Comparison of ENCODE assay signal across 29 mouse cellular contexts in genomic region chr5:76411697-76412096, GRCm38 (mm10). TPM values are rescaled to one million over a fixed set of nuclear protein-coding genes. Genes with fewer than 3 reads are reported as not detected.
DNase-seq lines count a peak whose midpoint lies in the region; ATAC-seq and TF ChIP-seq lines count a peak whose summit lies in the region.
"Had no signal": no experiment of that assay in that cellular context is flagged by ENCODE, and none has a peak within 500 bp of the region (broad histone marks: within the 10 kb centered on the region; RNA-seq: fewer than 3 reads in every experiment).

No protein-coding gene starts in this region.

- no peak for TF ChIP-seq POLR2A in kidney, adult 2 months (IDR thresholded peaks at IDR 0.05; ENCODE audit: low read depth, low read length)

- ATAC-seq in lung, postnatal 0 days, result peak; percentile 70
- ATAC-seq: CD4-positive, CD25-positive, alpha-beta regulatory T cell, adult 4 months; forebrain, embryonic 14.5 days had no signal

- H3K36me3 ChIP-seq in kidney, adult 2 months (ENCODE audit: control insufficient read depth, insufficient read depth, low read length), result no peaks in the 10 kb centered on the region
- H3K36me3 ChIP-seq in lung, postnatal 0 days (ENCODE audit: insufficient read depth, low read length), result no peaks in the 10 kb centered on the region
- H3K36me3 ChIP-seq: embryonic facial prominence, embryonic 15.5 days; forebrain, embryonic 10.5 days; G1E; heart, embryonic 10.5 days; hindbrain, embryonic 13.5 days had no signal

- no peak overlapping the region for H3K9ac ChIP-seq in lung, postnatal 0 days (replicated peaks; ENCODE audit: low read depth)
- H3K9ac ChIP-seq: embryonic facial prominence, embryonic 15.5 days; hindbrain, embryonic 13.5 days had no signal

- no peak overlapping the region for H3K4me3 ChIP-seq in kidney, adult 2 months (ENCODE audit: insufficient read depth, low read depth, low read length)
- H3K4me3 ChIP-seq in lung, postnatal 0 days (ENCODE audit: low read depth, low read length), result no peak overlapping the region
- H3K4me3 ChIP-seq: embryonic facial prominence, embryonic 15.5 days; erythroblast, embryonic 14.5 days; forebrain, embryonic 10.5 days; gastrocnemius, adult 2 months; heart, embryonic 10.5 days; hindbrain, embryonic 13.5 days had no signal

- DNase-seq in heart, adult 11 months, result peak; percentile 34
- no peak for DNase-seq in heart, postnatal 36 days
- DNase-seq in kidney, postnatal 4 days, result peak; percentile 29 to 47
- no peak for DNase-seq in kidney, adult 2 months
- peak; percentile 55 for DNase-seq in lung, postnatal 0 days (ENCODE audit: low spot score)
- peak; percentile 12 to 25 for DNase-seq in lung, postnatal 4 days
- DNase-seq in gastrocnemius, postnatal 14 days, result no peak
- DNase-seq: adrenal gland, postnatal 10 days; B cell, adult 2 months; cerebellum, adult 11 months; cerebellum, adult 8-10 months; cerebellum, postnatal 14 days; embryo, embryonic 11 days; gastrocnemius, adult 2 months; gastrocnemius, postnatal 36 days; heart, adult 18-20 months had no signal

- intact Hi-C loops in heart, postnatal 36 days (cut with DNase I), result loop anchor here (5.0 to 10.0 kb wide), 2 partner anchors 289 to 387 kb away; no protein-coding TSS in a partner anchor
- intact Hi-C loops in gastrocnemius, postnatal 14 days (cut with DNase I; ENCODE audit: low total_unique reads), result loop anchor here (10.0 kb wide), 2 partner anchors 267 to 547 kb away; partner anchors contain the start of gene Srd5a3

- 50% methylated on average over 4 of the region's 4 CpGs for WGBS in kidney, adult 2 months
- 51% methylated on average over 4 of the region's 4 CpGs for WGBS in lung, postnatal 0 days

- H3K4me2 ChIP-seq in lung, postnatal 0 days (replicated peaks; ENCODE audit: low read depth, low read length), result no peak overlapping the region
- H3K4me2 ChIP-seq: embryonic facial prominence, embryonic 15.5 days; hindbrain, embryonic 13.5 days had no signal

- H3K4me1 ChIP-seq in kidney, adult 2 months (ENCODE audit: control insufficient read depth, insufficient read depth, low read length), result no peaks in the 10 kb centered on the region
- no peaks in the 10 kb centered on the region for H3K4me1 ChIP-seq in lung, postnatal 0 days (ENCODE audit: insufficient read depth, low read depth, low read length)
- H3K4me1 ChIP-seq: embryonic facial prominence, embryonic 15.5 days; forebrain, embryonic 10.5 days; heart, embryonic 10.5 days; hindbrain, embryonic 13.5 days had no signal

- H3K9me3 ChIP-seq in lung, postnatal 0 days (ENCODE audit: low read length), result no peaks in the 10 kb centered on the region
- H3K9me3 ChIP-seq: embryonic facial prominence, embryonic 15.5 days; forebrain, embryonic 10.5 days; G1E; heart, embryonic 10.5 days; hindbrain, embryonic 13.5 days had no signal

- H3K27me3 ChIP-seq in kidney, adult 2 months (replicated peaks; ENCODE audit: control insufficient read depth, insufficient read depth, low read length), result no peaks in the 10 kb centered on the region; the same call in 1 of the 2 replicates
- no peaks in the 10 kb centered on the region for H3K27me3 ChIP-seq in lung, postnatal 0 days (replicated peaks; ENCODE audit: insufficient read depth, low read length)
- H3K27me3 ChIP-seq: embryonic facial prominence, embryonic 15.5 days; hindbrain, embryonic 13.5 days had no signal

- TF ChIP-seq EP300 in lung, postnatal 0 days (IDR thresholded peaks at IDR 0.05), result no peak

- no peak for TF ChIP-seq CTCF in kidney, adult 2 months (conservative IDR thresholded peaks at IDR 0.05; ENCODE audit: insufficient read depth, insufficient read length, low read depth, low read length)
- no peak for TF ChIP-seq CTCF in lung, postnatal 0 days (IDR thresholded peaks at IDR 0.05)

- no peak overlapping the region for H3K27ac ChIP-seq in kidney, adult 2 months (ENCODE audit: insufficient read depth, low read depth, low read length)
- H3K27ac ChIP-seq in lung, postnatal 0 days (ENCODE audit: low read length), result no peak overlapping the region
- H3K27ac ChIP-seq: embryonic facial prominence, embryonic 15.5 days; forebrain, embryonic 10.5 days; gastrocnemius, adult 2 months; heart, embryonic 10.5 days; hindbrain, embryonic 13.5 days had no signal

RNA-seq across cellular contexts. Expression of gene Nmu, which starts 48.1 kb away (rescaled TPM):
- not detected for total RNA-seq in heart, postnatal 36 days (2021)
- not detected in 2 replicates for polyA plus RNA-seq in kidney, adult 2 months (2012; rRNA removed)
- 0.29 TPM in 2 replicates for polyA plus RNA-seq in lung, postnatal 0 days (2015; fragmentation: Nextera tagmentation; extraction: Ambion mirVana)
- total RNA-seq in gastrocnemius, postnatal 14 days (2021), result not detected
- total RNA-seq: adrenal gland, postnatal 10 days; adrenal gland, postnatal 4 days; common myeloid progenitor, adult 5-6 weeks; G1E; gastrocnemius, adult 2 months; gastrocnemius, postnatal 36 days; heart, adult 18-20 months; heart, postnatal 10 days; hematopoietic stem cell, adult 5-6 weeks had no signal
- polyA plus RNA-seq: CD4-positive, CD25-positive, alpha-beta regulatory T cell, adult 4 months; erythroblast, embryonic 14.5 days; forebrain, embryonic 14.5 days; G1E; heart, embryonic 14.5 days had no signal

Comparison
In these comparisons a context has a peak if more than half of its experiments do, and no peak if none do; other contexts are left out.
1. DNase-seq: peak in heart, adult 11 months (single experiment), kidney, postnatal 4 days (2 of 2), lung, postnatal 0 days (single experiment) and lung, postnatal 4 days (2 of 2); none in heart, postnatal 36 days (0 of 2), kidney, adult 2 months (single experiment) and gastrocnemius, postnatal 14 days (single experiment).